Mouse (Mus musculus): ENCODE data around the gene Lcmt1. TPM values are rescaled to one million over a fixed set of nuclear protein-coding genes. Genes with fewer than 3 reads are reported as not detected.
A peak's percentile ranks its signal among the peaks of the same experiment; 100 is the strongest.

Lcmt1 gene
- 10 to 100 TPM; 25.0 to 25.3 TPM for total RNA-seq (2021)
- long read RNA-seq, experiment 1, transcript Lcmt1-201 (11 exons, 1,369 nt): major isoform, 37 of 46 reads
- long read RNA-seq, experiment 1, partial matches to known transcripts: 1 of 46 reads
- long read RNA-seq, experiment 1, other reads (novel, unspliced or antisense): 8 of 46 reads
- long read RNA-seq, experiment 2, transcript Lcmt1-201 (11 exons, 1,369 nt): major isoform, 28 of 32 reads
- long read RNA-seq, experiment 2, partial matches to known transcripts: 0 of 32 reads
- long read RNA-seq, experiment 2, other reads (novel, unspliced or antisense): 4 of 32 reads

DNA sequence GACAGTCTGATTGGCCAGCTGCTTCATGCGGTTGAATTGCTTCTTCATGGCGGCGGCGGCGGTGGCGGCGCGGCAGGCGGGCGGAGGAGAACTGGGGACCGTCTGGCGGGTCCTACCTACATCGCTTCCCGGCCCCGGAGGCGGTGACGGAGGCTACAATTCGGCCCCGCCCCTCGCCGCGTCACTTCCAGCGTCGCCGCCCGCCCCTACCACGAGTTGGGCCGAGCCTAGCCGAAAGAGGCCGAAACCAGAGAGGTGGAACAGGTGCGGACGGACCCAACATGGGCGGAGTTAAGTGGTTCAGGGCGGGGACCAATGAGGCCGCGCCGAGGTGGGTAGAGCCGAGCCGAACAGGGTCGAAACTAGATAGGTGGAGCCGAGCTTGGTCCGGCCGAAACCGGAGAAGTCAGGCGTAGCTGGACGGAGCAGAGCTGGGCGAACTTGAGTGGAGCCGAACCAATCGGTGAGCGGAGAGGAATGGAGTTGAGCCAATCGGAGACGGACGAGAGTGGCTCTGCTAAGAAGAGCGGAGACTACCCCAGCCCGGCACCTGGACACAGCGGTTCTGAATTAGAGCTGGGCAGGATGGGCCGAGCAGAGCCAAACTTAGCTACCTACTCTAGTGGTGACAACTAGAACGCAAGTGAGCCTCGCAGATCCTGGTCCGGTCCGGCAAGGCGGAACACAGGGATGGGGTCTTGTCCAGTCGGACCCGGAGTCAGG lies at the start of gene Lcmt1, which contains the start of gene Arhgap17:
Lcmt1 (plus strand) TSS at position 26 of the 723 bp plus-strand sequence.
Arhgap17 (minus strand) TSS at position 157 of the 723 bp plus-strand sequence.
- intact Hi-C loops (cut with DNase I): loop anchor here (2.0 to 5.0 kb wide), 2 partner anchors 21 to 38 kb away; no protein-coding TSS in a partner anchor
- peak; percentile 96 for DNase-seq

DNA sequence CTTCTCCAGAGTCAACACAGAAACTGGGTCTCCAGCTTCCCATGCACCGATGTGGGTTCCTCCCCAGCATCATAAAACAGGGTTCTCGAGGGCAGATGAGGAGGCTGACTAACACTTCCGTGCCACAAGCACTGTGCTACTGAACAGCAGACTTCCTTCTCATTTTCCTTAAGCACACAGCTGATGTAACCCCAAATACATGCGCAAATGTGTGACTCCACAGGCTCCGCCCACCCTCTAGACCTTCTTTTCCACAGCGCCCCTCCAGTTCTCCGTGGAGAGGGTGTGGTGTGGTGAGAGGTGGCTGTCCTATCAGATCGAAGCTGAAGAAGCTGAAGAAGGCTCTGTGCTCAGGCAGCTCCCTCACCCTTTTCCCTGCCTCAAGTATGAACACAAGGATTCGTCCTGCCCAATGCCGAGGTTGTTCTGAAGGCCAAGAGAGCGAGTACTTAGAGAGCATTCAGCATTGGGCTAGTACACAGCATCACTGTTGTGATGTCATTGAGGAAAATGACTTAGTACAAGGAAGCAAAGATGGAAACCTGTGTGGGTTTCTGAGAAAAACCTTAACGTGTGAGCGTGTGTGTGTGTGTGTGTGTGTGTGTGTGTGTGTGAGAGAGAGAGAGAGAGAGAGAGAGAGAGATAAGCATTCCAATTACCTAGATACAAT lies 47.0 kb upstream of the Lcmt1 start:
- no peak for DNase-seq
- intact Hi-C loops (cut with DNase I): no loop called here

DNA sequence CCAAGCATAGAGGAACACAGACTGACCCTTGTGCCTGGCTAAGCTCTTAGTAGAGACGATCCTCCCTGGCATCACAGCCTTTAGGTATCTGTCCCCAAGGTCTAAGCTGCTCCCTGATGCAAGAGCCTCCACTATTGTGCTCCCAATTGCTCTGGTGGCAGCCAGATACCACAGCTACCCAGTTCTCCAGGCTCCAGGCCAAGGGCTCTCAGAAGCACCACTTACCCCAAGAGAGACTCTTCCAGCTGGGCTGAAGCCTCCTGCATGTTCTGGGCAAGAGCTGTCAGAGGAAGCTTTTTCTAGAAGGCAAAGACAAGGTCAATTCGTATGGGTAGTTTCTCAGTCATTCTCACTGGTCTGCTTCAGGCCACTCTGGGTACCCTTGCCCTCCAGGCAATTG lies 46.2 kb upstream of the Lcmt1 start:
- intact Hi-C loops (cut with DNase I): no loop called here
- DNase-seq: peak; percentile 50 to 69

DNA sequence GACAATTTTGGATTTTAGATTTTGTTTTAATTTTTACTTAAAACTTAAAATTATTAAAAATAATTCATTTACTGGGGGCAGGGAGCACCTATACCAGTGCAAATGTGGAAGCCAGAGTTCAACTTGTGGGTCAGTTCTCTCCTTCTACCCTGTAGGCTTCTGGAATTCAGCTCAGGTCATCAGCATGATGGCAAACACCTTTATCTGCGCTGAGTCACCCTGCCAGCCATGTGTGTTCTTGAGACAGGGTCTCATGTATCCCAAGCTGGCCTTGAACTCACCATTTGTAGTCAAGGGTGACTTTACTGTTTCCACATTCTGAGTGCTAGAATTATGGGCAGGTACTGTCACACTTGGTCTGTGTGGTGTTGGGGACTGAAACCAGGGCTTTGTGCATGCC lies 45.5 kb upstream of the Lcmt1 start:
- DNase-seq: no peak
- intact Hi-C loops (cut with DNase I): no loop called here

DNA sequence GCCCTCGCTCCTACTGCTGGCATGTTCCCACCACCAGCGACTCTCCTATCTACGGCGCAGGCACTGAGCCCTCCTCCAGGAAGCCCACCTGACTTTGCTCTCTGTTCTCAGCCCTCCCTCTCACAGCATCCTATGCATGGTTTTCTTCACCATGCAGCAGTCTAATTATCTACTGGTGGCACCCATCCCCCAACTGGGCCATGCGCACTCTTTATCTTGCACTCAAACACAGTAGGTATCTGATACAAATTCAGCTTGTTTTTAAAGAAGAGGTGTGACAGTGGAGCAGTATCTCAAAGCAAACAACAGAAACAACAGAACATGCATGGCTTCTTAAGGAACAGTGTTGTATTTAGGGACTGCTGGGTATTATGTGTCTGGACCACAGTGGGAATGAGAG lies 43.5 kb upstream of the Lcmt1 start:
- intact Hi-C loops (cut with DNase I): no loop called here
- DNase-seq: no peak

DNA sequence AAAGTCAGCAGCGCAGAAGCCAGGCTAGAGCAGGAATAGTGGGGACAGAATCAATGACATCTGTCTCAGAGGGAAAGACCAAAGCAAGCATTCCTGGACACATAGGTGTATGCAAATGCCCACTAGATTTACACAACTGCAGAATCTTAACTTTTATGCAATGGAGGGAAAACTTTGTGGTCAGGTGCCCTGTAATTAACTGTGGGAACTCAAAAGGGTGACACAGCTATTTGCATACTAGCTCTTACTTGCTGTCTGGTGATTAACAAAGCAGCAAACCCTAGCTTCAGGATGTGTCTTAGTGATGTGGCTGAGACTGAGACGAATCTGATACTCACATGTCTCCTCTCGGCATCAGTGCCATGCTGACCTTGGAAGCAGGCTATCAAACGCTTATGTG lies 42.7 kb upstream of the Lcmt1 start:
- intact Hi-C loops (cut with DNase I): no loop called here
- DNase-seq: no peak

DNA sequence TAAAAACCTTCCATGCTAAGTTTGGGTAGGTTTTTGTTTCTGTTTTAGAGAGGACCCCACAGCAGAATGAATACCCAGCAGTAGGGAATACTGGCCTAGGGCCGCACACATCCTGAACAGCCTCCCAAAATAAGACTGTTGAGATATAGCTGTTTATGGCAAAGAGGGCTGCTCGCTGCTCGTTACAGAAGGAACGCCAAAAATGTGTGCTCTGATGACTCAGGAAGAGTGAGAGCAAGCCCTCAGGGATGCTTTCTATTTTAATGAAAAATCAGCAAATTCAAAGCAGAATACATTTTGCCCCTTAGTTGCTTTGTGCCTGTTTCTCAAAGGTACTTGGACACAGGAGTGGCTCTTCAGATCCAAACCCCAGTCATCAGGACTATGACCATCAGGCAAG lies 41.7 kb upstream of the Lcmt1 start:
- intact Hi-C loops (cut with DNase I): no loop called here

DNA sequence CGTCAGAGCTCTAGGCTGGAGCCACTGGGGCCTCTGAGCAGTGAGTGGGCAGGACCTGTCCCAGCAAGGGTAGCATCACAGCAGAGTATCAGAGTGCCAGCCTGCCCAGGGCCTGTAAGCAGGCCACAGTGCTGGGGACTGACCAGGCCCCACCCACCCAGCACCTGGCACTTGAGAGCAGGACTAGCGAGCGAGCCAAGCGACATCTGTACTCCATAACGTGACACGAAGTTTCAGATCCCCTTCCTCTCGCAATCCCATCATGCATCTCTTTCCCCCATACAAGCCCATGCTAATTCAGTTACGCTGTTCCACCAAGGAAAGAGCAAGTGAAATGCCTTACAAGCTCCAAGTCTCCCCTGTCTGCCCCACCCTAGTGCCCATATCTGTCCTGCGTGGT lies 39.1 kb upstream of the Lcmt1 start:
- DNase-seq: no peak
- intact Hi-C loops (cut with DNase I): loop anchor here (5.0 kb wide), 1 partner anchor 37 kb away; the partner anchor contains the start of genes Arhgap17 and Lcmt1

More for the DNA sequence above, 41.7 kb upstream of the Lcmt1 start:
- no peak for DNase-seq

DNA sequence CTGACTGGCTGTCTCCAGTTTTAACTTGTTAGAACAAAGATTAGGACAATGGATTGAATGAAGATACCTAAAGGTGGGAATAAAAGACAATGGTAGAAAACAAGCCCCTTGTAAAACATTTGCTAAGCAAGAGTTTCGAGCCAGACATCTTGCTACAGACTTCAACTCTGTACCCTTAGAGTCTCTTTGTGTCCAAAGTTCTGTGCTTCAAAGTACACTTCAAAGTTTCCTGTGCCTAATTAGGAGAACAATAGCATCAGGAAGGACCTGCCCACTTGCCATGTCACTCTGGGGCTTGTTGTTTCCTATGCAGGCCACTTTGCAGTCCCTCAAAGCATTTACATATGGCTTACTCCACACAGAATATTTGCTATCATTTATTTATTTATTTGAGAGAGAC lies 33.3 kb upstream of the Lcmt1 start:
- intact Hi-C loops (cut with DNase I): no loop called here
- no peak for DNase-seq

DNA sequence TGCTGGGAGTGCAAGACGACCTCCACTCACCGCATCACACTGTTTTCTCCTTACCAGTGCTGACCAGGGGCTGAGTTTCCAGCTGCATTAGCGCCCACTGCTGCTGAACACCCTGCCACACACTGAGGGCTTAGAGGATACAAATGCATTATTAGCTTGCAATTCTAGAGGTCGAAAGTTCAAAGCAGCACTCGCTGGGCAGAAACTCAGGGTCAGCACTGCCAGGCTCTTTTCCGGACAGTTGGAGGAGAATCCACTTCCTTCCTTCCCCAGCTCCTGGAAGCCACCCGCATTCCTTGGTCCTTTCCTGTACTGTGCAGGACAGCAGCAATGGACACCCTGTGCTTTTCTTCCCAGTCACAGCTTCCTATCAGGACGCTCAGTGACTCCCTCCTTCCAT lies 31.2 kb upstream of the Lcmt1 start:
- no peak for DNase-seq

DNA sequence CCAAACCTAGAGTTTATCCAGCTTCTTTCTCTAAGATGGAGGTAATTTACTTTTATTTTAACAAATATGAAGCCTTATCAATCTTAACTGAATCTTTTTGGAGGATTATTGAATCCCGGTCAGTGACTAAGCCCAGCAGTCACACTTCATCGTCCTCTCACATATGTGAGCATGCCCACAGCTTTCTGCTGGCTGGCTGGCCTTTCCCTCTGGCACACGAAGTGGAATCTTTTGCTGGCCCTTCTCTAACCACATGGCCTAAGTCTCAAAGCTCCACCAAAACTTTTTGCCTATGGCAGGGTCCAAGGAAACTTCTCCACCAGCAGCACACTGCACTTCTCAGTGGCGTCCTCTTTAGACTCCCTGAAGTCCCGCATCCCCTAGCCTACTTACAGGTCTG lies 27.7 kb upstream of the Lcmt1 start:
- intact Hi-C loops (cut with DNase I): no loop called here
- peak; percentile 32 to 44 for DNase-seq

More for the DNA sequence above, 31.2 kb upstream of the Lcmt1 start:
- intact Hi-C loops (cut with DNase I): no loop called here

DNA sequence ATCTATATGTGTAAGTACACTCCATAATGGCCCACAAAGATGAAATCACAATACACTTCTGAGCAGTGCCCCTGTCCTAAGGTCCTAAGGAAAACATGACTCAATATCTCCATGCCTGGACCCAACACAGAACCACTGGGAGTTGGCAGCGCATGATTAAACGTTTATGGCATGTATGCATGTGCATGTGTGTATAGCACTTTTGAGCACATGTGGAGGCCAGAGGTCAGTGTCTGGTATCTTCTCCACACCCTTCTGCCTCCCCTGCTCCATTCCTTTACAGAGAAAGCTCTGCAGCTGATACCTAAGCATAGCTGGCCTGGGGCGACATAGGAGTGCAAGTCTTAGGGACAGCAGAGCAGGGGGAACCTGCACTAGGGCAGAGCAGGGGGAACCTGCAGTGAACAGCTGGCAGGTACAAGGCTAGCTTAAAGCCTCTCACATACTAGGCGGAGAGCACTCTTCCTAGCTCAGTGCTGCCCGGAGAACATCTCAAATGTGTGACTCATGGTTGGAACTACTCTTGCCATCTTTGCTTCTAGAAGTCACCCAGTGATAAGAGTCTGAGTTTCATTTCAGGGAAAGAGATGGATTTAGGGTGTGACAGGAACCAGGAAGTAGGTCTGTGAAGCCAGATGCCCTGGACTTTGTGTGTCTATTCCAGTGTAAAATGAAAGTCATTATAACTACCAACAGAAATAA lies 25.4 kb upstream of the Lcmt1 start:
- no peak for DNase-seq
- intact Hi-C loops (cut with DNase I): no loop called here

DNA sequence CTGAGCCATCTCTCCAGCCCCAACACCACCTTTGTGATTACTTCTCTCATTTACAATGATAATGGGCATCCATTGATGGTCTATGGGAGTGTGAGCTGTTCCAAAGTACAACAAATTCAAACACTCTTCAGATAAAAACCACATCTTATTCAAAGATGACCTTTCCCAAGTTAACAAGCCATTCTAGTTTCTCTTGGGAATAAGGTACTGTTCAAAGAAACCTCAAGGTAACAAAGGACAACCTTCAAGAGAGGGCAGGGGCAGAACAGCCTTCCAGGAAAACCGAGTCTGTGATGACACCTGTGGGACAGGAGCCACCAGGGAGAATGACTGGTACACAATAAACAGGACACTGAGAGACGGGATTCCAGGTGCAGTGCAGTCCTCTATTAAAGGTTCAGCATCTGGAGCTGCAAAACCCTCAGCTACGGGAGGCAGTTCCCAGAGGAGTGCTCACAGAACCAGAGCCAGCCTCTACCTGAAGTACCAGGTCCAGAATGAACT lies 24.5 kb upstream of the Lcmt1 start:
- intact Hi-C loops (cut with DNase I): no loop called here
- DNase-seq: no peak

DNA sequence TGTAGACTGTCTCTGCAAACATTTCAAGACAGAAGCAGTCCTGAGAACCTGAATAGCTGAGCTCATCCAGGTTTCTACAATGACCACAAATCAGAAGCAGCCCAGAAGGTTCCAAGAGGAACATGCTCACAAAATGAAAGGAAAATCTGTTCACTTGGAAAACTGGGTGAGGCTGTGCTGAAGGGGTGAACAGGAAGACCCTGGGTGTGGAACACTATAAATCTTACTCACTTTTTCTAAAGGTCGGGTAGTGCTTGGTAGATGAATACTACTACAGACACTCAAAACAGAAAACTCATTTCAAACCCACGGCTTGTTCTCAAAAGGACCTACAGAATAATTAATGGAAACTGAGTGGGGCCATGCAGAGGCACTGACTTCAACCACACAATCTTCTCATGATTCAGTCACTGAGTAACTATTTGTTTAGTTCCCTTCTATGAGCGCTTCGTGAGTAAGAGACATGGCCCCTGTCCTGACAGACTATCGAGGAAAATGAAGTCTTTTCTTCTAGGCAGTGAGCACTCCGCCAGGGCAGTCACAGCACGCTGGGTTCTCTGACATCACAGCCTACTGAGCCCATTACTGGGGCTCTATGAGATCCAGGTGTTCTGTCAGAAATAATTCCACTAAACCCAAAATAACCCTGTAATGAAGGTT lies 22.8 kb upstream of the Lcmt1 start:
- intact Hi-C loops (cut with DNase I): no loop called here
- no peak for DNase-seq

DNA sequence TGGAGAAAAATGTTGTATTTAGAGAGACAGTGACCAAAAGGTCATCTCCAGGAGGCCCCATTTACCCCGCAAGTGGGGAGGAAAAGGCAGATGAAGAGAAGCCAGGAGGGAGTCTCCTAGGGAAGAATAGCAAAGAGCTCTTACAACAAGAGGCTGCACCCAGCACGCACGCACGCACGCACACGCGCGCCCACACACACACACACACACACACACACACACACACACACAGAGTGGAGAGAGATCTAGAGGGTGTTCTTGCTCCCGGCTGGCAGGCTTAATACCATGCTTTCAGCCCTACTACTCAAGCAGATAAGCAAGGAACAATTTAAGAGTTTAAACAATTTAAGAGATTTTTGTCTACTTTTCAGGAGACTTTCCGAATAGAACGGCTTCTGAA lies 19.8 kb upstream of the Lcmt1 start:
- intact Hi-C loops (cut with DNase I): loop anchor here (2.0 kb wide), 1 partner anchor 19 kb away; the partner anchor contains the start of genes Arhgap17 and Lcmt1
- no peak for DNase-seq

DNA sequence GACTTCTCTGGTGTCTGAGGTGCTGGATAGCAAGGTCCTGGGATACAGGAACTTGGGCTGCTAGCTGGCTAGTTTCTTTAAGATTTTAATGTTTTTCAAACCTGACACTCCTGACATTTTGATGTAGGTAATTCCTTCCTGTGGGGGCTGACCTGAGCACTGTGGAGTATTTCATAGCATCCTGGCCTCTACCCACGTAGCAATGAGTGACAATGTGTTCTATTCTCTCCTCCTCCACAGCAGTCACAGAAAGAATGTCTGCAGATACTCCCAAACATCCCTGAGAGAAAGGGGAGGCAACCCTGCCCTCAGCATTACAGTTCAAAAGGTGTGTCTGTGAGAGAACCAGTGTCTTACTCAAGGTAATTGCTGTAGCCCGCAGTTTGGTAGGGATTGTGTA lies 19.3 kb upstream of the Lcmt1 start:
- intact Hi-C loops (cut with DNase I): no loop called here
- no peak for DNase-seq

DNA sequence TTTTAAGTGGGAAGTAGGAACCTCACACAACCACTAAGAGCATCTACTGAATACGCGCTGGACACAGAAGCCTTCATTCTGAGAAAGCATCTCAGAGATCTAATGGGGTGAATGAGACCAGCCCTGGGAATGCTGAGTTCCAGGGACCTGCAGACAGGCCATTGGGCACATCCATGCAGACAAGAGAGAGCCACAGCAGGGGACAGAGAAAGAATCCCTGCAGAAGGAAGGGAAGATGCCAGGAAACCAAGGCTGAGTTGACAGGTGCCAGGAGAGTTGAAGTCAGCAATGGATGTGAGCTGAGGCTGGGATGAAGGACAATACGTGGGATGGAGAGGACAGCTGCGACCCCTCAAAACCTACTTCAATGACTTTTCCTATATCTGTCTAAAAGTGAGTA lies 16.5 kb upstream of the Lcmt1 start:
- DNase-seq: no peak
- intact Hi-C loops (cut with DNase I): no loop called here

DNA sequence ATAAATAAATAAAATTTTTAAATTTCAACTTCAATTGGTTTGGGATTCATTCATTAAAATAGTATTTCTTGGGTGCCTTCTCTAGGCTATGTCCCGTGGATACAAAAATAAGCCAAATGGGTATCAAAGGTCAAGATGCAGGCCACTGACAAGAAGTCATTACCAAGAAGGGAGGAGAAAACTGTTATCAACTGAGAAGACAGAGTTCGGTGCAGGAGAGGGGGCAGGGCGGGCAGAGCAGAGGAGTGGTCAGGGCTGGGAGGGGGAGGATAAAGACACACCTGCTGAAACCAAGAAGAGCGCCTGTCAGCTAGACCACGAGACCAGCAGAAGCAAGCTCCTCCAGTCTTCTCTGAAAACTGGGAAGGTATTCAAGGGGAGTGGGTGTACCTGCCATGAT lies 15.7 kb upstream of the Lcmt1 start:
- intact Hi-C loops (cut with DNase I): no loop called here
- no peak for DNase-seq

DNA sequence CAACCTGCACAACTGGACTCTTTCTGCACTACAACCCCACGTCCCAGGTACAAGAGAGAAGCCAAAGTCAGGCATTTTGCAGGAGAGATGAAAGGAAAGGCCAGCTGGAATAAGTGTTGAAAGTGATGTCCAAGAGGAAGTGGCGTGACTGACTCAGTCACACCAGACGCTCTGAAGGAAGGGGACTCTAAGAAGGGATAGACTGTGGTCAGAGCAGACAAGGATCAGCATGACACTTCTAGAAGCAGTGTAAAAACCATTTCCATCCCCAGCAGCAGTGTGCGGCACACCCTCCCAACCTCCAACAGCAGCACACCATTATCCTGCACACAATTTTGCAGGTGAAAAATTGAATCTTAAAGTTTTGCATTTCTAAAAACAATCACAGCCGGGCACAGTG lies 15.2 kb upstream of the Lcmt1 start:
- DNase-seq: no peak
- intact Hi-C loops (cut with DNase I): no loop called here

DNA sequence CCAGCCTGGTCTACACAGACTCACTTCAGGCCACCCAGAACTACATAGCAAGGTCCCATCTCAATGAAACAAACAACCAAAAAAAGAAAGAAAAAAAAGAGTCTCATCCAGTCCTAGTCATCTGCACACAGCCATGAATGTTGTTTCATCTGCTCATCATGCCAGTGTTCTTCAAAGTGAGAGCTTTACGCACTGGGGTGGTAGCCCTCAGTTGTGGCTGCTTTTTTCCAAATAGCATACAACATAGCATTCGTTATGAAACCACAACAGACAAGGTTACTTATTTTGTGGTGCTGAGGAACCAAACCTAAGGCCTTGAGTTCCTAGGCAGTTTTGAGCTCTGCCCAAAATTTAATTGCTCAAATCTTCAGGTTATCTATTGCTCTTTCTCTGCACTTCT lies 14.7 kb upstream of the Lcmt1 start:
- intact Hi-C loops (cut with DNase I): no loop called here
- DNase-seq: no peak

Measured in heart, postnatal 14 days (tissue).